Mouse (Mus musculus) myocyte (in vitro differentiated cells): ENCODE data around the gene Cpsf4l. TPM values are rescaled to one million over a fixed set of nuclear protein-coding genes. Genes with fewer than 3 reads are reported as not detected.

Source experiments
- H3K27me3 ChIP-seq: one replicate; pipeline ENCODE4 v1.6.1; 2011; ENCODE audit not compliant: control insufficient read depth, insufficient read depth, insufficient read length
- H3K36me3 ChIP-seq: one replicate; pipeline ENCODE4 v1.6.1; 2011; ENCODE audit not compliant: control insufficient read depth, insufficient read depth
- H3K4me2 ChIP-seq: one replicate; pipeline ENCODE4 v1.6.1; 2011; ENCODE audit warnings: low read depth, control low read depth
- H3K4me3 ChIP-seq: one replicate; pipeline ENCODE4 v1.5.1; 2011; ENCODE audit warnings: mild to moderate bottlenecking, control low read depth, moderate library complexity
- H3K79me2 ChIP-seq: one replicate; pipeline ENCODE4 v1.6.1; 2011; ENCODE audit not compliant: control insufficient read depth, insufficient read depth
- H3ac ChIP-seq: one replicate; pipeline ENCODE4 v1.6.1; 2011; ENCODE audit not compliant: control insufficient read depth, insufficient read length
- CEBPB ChIP-seq: IDR thresholded peaks from 2 replicates; pipeline ENCODE4 v1.6.1; 2011; ENCODE audit warnings: mild to moderate bottlenecking, moderate library complexity; ENCODE audit not compliant: poor library complexity, insufficient read depth, severe bottlenecking
- E2F4 ChIP-seq: IDR thresholded peaks from one replicate; pipeline ENCODE4 v1.6.1; 2011; ENCODE audit warnings: mild to moderate bottlenecking, control low read depth, moderate library complexity; ENCODE audit not compliant: insufficient read depth
- MAX ChIP-seq: IDR thresholded peaks from one replicate; pipeline ENCODE4 v1.6.1; 2011; ENCODE audit warnings: low read depth, mild to moderate bottlenecking, control low read depth
- MYOD1 ChIP-seq, 3 experiments: IDR thresholded peaks; one replicate each; pipeline ENCODE4 v1.6.1; 2011; ENCODE audit warnings: control low read depth in 2 of 3, low read depth in 2 of 3, mild to moderate bottlenecking in 2 of 3, moderate library complexity in 1 of 3; ENCODE audit not compliant: insufficient read length in 2 of 3, control insufficient read depth in 1 of 3
- MYOG ChIP-seq, 3 experiments: IDR thresholded peaks; one replicate each; pipeline ENCODE4 v1.6.1; 2011; ENCODE audit warnings: control low read depth in 2 of 3, low read depth in 2 of 3, mild to moderate bottlenecking in 2 of 3; ENCODE audit not compliant: insufficient read length in 2 of 3, control insufficient read depth in 1 of 3, insufficient read depth in 1 of 3
- POLR2A ChIP-seq: IDR thresholded peaks from one replicate; pipeline ENCODE4 v1.6.1; 2011; ENCODE audit warnings: low read depth, mild to moderate bottlenecking, control low read depth, moderate library complexity; ENCODE audit not compliant: insufficient read length
- POLR2AphosphoS2 ChIP-seq: IDR thresholded peaks from one replicate; pipeline ENCODE4 v1.6.1; 2011; ENCODE audit warnings: low read depth, control low read depth; ENCODE audit not compliant: insufficient read length
- REST ChIP-seq: IDR thresholded peaks from one replicate; pipeline ENCODE4 v1.6.1; 2011; ENCODE audit warnings: mild to moderate bottlenecking, control low read depth, moderate library complexity; ENCODE audit not compliant: insufficient read depth, insufficient read length
- SRF ChIP-seq: IDR thresholded peaks from one replicate; pipeline ENCODE4 v1.6.1; 2011; ENCODE audit warnings: low read depth; ENCODE audit not compliant: control insufficient read depth, insufficient read length
- TCF12 ChIP-seq: IDR thresholded peaks from one replicate; pipeline ENCODE4 v1.6.1; 2011; ENCODE audit warnings: mild to moderate bottlenecking, control low read depth; ENCODE audit not compliant: poor library complexity, insufficient read depth, severe bottlenecking
- TCF3 ChIP-seq: IDR thresholded peaks from one replicate; pipeline ENCODE4 v1.6.1; 2011; ENCODE audit warnings: low read depth, control low read depth; ENCODE audit not compliant: insufficient read length
- USF1 ChIP-seq: IDR thresholded peaks from one replicate; pipeline ENCODE4 v1.6.1; 2011; ENCODE audit warnings: low read depth, mild to moderate bottlenecking, control low read depth, moderate library complexity
- polyA plus RNA-seq: library from polyadenylated mRNA; unstranded; fragments of >200 nt; fragmentation: generic; extraction: Trizol; gene quantifications from one replicate; pipeline ENCODE4 v1.2.1, GENCODE M21; 2012; ENCODE audit warnings: missing spikeins

The Cpsf4l gene
- polyA plus RNA-seq, 1 experiment: 0.06 TPM

- Histone ChIP-seq H3ac (no peak overlapping the region), H3K36me3 (no peaks in the 10 kb centered on the region), H3K79me2 (no peaks in the 10 kb centered on the region), H3K4me3 (no peak overlapping the region), H3K4me2 (no peak overlapping the region), H3K27me3 (no peaks in the 10 kb centered on the region)
- TF ChIP-seq MAX (no peak), USF1 (no peak), MYOD1 (IDR thresholded peaks at IDR 0.05; ENCODE audit: control insufficient read depth in 1 of 3, insufficient read length in 2 of 3, low read depth in 2 of 3) (no peak), CEBPB (no peak), TCF12 (no peak), POLR2A (no peak), MYOG (IDR thresholded peaks at IDR 0.05; ENCODE audit: control insufficient read depth in 1 of 3, insufficient read depth in 1 of 3, insufficient read length in 2 of 3, low read depth in 2 of 3) (no peak)
Measured at GRCm38 (mm10) chr11:113709272-113709671, 545 bp downstream of the Cpsf4l start.

- H3K4me3 ChIP-seq: no peak overlapping the region
- H3K79me2 ChIP-seq: no peaks in the 10 kb centered on the region
- no peak overlapping the region for H3K4me2 ChIP-seq
- H3ac ChIP-seq: no peak overlapping the region
- no peaks in the 10 kb centered on the region for H3K36me3 ChIP-seq
- TF ChIP-seq TCF3 (no peak), POLR2A (no peak), MYOD1 (IDR thresholded peaks at IDR 0.05; ENCODE audit: control insufficient read depth in 1 of 3, insufficient read length in 2 of 3, low read depth in 2 of 3) (peak in 1 of 3 experiments; percentile 42), MYOG (IDR thresholded peaks at IDR 0.05; ENCODE audit: control insufficient read depth in 1 of 3, insufficient read depth in 1 of 3, insufficient read length in 2 of 3, low read depth in 2 of 3) (peak in 1 of 3 experiments; percentile 24), E2F4 (no peak), MAX (no peak), REST (no peak)
- H3K27me3 ChIP-seq: no peaks in the 10 kb centered on the region
Measured at GRCm38 (mm10) chr11:113708629-113709213, 1.1 kb downstream of the Cpsf4l start.

GRCm38 (mm10) chr11:113705966-113706652, 3.7 kb downstream of the Cpsf4l start:
- no peak overlapping the region for H3K4me2 ChIP-seq
- H3K4me3 ChIP-seq: no peak overlapping the region
- H3K27me3 ChIP-seq: peaks cover 4% of the 10 kb centered on the region
- H3ac ChIP-seq: no peak overlapping the region
- no peaks in the 10 kb centered on the region for H3K36me3 ChIP-seq
- TF ChIP-seq SRF (no peak), MYOG (IDR thresholded peaks at IDR 0.05; ENCODE audit: control insufficient read depth in 1 of 3, insufficient read depth in 1 of 3, insufficient read length in 2 of 3, low read depth in 2 of 3) (no peak), CEBPB (no peak), POLR2A (no peak), MYOD1 (IDR thresholded peaks at IDR 0.05; ENCODE audit: control insufficient read depth in 1 of 3, insufficient read length in 2 of 3, low read depth in 2 of 3) (no peak), E2F4 (no peak), MAX (no peak), TCF12 (no peak), USF1 (no peak), POLR2AphosphoS2 (no peak), TCF3 (no peak), REST (no peak)
- H3K79me2 ChIP-seq: no peaks in the 10 kb centered on the region

- Histone ChIP-seq H3ac (no peak overlapping the region), H3K27me3 (peaks cover 4% of the 10 kb centered on the region), H3K36me3 (no peaks in the 10 kb centered on the region), H3K4me3 (no peak overlapping the region), H3K79me2 (no peaks in the 10 kb centered on the region), H3K4me2 (no peak overlapping the region)
- no peak for TF ChIP-seq MAX
- no peak for TF ChIP-seq TCF3
- TF ChIP-seq POLR2A: no peak
- no peak for TF ChIP-seq SRF
- no peak for TF ChIP-seq USF1
- TF ChIP-seq TCF12: no peak
- TF ChIP-seq MYOD1 (IDR thresholded peaks at IDR 0.05; ENCODE audit: control insufficient read depth in 1 of 3, insufficient read length in 2 of 3, low read depth in 2 of 3): no peak
- TF ChIP-seq E2F4: no peak
- no peak for TF ChIP-seq REST
- no peak for TF ChIP-seq POLR2AphosphoS2
- no peak for TF ChIP-seq CEBPB
- TF ChIP-seq MYOG (IDR thresholded peaks at IDR 0.05; ENCODE audit: control insufficient read depth in 1 of 3, insufficient read depth in 1 of 3, insufficient read length in 2 of 3, low read depth in 2 of 3): no peak
Measured at GRCm38 (mm10) chr11:113703758-113704157, 6.1 kb downstream of the Cpsf4l start.
